Mouse (Mus musculus): ENCODE results near the gene Hist1h2bb.

DNA sequence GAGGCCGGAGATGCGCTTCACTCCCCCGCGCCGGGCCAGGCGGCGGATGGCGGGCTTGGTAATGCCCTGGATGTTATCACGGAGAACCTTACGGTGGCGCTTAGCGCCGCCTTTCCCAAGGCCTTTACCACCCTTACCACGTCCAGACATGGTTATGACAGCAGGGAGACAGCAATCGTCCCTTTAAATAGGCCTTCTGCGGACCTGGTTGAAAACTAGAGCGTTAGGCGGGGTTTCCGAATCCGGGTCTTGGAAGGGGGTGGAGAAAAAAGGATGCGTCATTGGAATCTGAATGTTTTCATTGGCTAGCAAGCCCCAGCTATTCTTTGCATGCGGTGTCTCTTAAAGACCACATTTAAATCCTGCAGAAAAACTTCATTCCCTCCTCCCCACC lies 48.2 kb upstream of the Hist1h2bb start, which contains the start of gene Hist1h4c:
- TF ChIP-seq FLI1 (IDR thresholded peaks at IDR 0.05; ENCODE audit: low read length), result no peak
- no peak for TF ChIP-seq GATA1 (IDR thresholded peaks at IDR 0.05; ENCODE audit: borderline replicate concordance, low read length)

All from megakaryocyte, embryonic 14.5 days (primary cell).